Mouse (Mus musculus) ES-E14 (cell line): Measurements from ENCODE around the gene Arih2.

Source experiments
- CHD2 ChIP-seq: IDR thresholded peaks from 2 replicates; pipeline ENCODE4 v1.6.1; 2014; ENCODE audit warnings: mild to moderate bottlenecking, low read depth, low read length, inconsistent platforms
- HCFC1 ChIP-seq: IDR thresholded peaks from 2 replicates; pipeline ENCODE4 v1.6.1; 2012; ENCODE audit warnings: low read length, inconsistent platforms, borderline replicate concordance; ENCODE audit not compliant: insufficient read depth
- MAFK ChIP-seq: IDR thresholded peaks from 2 replicates; pipeline ENCODE4 v1.6.1; 2014; ENCODE audit warnings: mild to moderate bottlenecking, low read depth, low read length, inconsistent platforms; ENCODE audit not compliant: insufficient read depth
- ZC3H11A ChIP-seq: IDR thresholded peaks from 2 replicates; pipeline ENCODE4 v1.6.1; 2012; ENCODE audit warnings: low read depth, mild to moderate bottlenecking, inconsistent platforms, low read length, borderline replicate concordance
- ZNF384 ChIP-seq: IDR thresholded peaks from 2 replicates; pipeline ENCODE4 v1.6.1; 2012; ENCODE audit warnings: low read depth, low read length, inconsistent platforms

DNA sequence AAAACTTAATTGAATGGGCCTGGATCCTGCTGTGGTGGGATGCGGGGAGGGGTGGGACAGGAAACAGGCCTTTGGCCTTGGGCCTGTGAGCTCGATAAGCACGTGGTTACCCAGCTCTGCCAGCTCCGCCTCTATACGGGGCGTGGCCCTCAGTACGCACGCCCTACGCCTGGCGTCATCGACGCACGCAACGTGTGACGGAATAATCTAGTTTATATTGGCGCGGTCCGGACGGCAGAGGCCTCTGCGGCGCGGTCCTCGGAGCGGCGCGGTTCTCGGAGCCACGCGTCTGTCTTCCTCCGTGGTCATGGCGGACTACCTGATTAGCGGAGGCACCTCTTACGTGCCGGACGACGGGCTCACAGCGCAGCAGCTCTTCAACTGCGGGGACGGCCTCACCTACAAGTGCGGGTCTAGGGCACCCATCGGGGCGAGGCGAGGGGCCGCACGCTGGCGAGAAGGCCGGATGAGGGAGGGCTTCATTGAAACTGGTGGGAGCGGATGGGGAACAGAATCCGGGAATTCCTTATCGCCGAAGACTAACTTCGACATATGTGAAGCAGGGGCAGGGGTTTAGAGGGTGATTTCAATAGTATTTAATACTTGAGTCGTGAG, 88.9 kb downstream of the Arih2 start, which contains the start of gene Impdh2:
- TF ChIP-seq MAFK (no peak), ZNF384 (no peak), ZC3H11A (no peak), CHD2 (no peak), HCFC1 (no peak)
